Mouse (Mus musculus): ENCODE results near the gene Tbcel. TPM values are rescaled to one million over a fixed set of nuclear protein-coding genes. Genes with fewer than 3 reads are reported as not detected.

The Tbcel gene
- total and polyA plus RNA-seq, 3 experiments: 7.6 to 20.0 (median 18.2) TPM

DNA sequence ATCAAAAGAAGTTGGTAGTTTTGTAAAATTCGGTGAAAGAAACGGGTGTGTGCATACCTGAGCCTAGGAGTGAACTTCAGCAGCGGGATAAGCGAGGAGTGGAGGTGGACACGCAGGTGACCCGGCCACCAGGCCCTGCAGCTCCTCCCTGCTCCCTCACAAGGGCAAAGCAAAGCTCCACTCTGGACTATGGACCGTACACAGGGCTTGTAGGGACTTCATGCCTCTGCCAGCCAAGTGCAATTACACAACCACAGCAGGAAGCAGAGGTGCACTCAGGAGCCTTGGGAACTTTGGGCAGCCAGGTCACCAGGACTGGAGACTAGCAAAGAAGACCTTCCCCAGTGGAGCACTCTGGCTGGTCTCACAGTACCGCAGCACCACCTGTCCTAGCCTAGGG, 50.1 kb downstream of the Tbcel start:
- Histone ChIP-seq H3K27ac (no peak overlapping the region), H3K36me3 (ENCODE audit: control insufficient read depth, insufficient read depth, low read length) (no peaks in the 10 kb centered on the region), H3K27me3 (ENCODE audit: control insufficient read depth, insufficient read depth, low read length) (no peaks in the 10 kb centered on the region), H3K9ac (ENCODE audit: low read depth, low read length) (no peak overlapping the region), H3K4me1 (ENCODE audit: control insufficient read depth, insufficient read depth, low read length) (peaks cover 11% of the 10 kb centered on the region), H3K4me3 (no peak overlapping the region), H3K79me2 (replicated peaks; ENCODE audit: control insufficient read depth, insufficient read depth, low read length) (peaks cover 2% of the 10 kb centered on the region; the same call in 1 of the 2 replicates)
- intact Hi-C loops (cut with DNase I): no loop called here
- 94% methylated on average over 8 of the region's 8 CpGs for WGBS
- no peak for DNase-seq
- TF ChIP-seq CTCF (IDR thresholded peaks at IDR 0.05) (no peak), POLR2A (IDR thresholded peaks at IDR 0.05; ENCODE audit: insufficient read depth, low read depth, low read length) (no peak), EP300 (IDR thresholded peaks at IDR 0.05; ENCODE audit: insufficient read depth, low read depth, low read length) (no peak)

- no peak for TF ChIP-seq CTCF (IDR thresholded peaks at IDR 0.05)
- TF ChIP-seq POLR2A (IDR thresholded peaks at IDR 0.05; ENCODE audit: insufficient read depth, low read depth, low read length): no peak
- TF ChIP-seq EP300 (IDR thresholded peaks at IDR 0.05; ENCODE audit: insufficient read depth, low read depth, low read length): no peak
Observed at GRCm38 (mm10) chr9:42454364-42454763, 53.2 kb downstream of the Tbcel start.

DNA sequence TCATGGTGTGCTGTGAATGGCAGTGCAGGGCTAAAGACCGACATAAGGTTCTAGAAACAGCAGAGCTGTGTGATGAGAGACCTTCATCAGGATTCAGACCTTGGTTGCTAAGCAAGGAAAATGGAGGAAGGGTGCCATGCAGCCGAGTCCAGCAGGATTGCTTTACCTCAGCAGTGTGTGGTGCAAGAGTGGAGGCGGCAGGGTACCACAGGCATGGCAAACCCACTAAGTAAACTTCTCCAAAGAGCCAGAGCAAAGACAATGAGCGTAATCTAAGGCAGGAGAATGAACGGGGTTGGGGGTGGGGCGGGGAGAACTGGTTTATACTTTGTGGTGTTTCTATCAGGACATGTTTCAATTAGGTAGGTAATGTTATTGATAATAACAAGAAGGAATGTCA, 58.6 kb downstream of the Tbcel start:
- Histone ChIP-seq H3K27ac (no peak overlapping the region), H3K79me2 (replicated peaks; ENCODE audit: control insufficient read depth, insufficient read depth, low read length) (no peaks in the 10 kb centered on the region), H3K4me3 (no peak overlapping the region), H3K27me3 (ENCODE audit: control insufficient read depth, insufficient read depth, low read length) (no peaks in the 10 kb centered on the region), H3K9ac (ENCODE audit: low read depth, low read length) (no peak overlapping the region), H3K36me3 (ENCODE audit: control insufficient read depth, insufficient read depth, low read length) (no peaks in the 10 kb centered on the region), H3K4me1 (ENCODE audit: control insufficient read depth, insufficient read depth, low read length) (no peaks in the 10 kb centered on the region)
- 93% methylated on average over 6 of the region's 6 CpGs for WGBS
- DNase-seq: no peak
- intact Hi-C loops (cut with DNase I): no loop called here
- TF ChIP-seq CTCF (IDR thresholded peaks at IDR 0.05): no peak
- TF ChIP-seq POLR2A (IDR thresholded peaks at IDR 0.05; ENCODE audit: insufficient read depth, low read depth, low read length): no peak
- TF ChIP-seq EP300 (IDR thresholded peaks at IDR 0.05; ENCODE audit: insufficient read depth, low read depth, low read length): no peak

More at GRCm38 (mm10) chr9:42454364-42454763, 53.2 kb downstream of the Tbcel start:
- DNase-seq: no peak
- no peak overlapping the region for H3K27ac ChIP-seq
- intact Hi-C loops (cut with DNase I): no loop called here
- peaks cover 4% of the 10 kb centered on the region for H3K4me1 ChIP-seq (ENCODE audit: control insufficient read depth, insufficient read depth, low read length)
- WGBS: 98% methylated on average over 8 of the region's 8 CpGs
- no peak overlapping the region for H3K4me3 ChIP-seq
- no peaks in the 10 kb centered on the region for H3K36me3 ChIP-seq (ENCODE audit: control insufficient read depth, insufficient read depth, low read length)
- H3K79me2 ChIP-seq (replicated peaks; ENCODE audit: control insufficient read depth, insufficient read depth, low read length): no peaks in the 10 kb centered on the region
- H3K27me3 ChIP-seq (ENCODE audit: control insufficient read depth, insufficient read depth, low read length): no peaks in the 10 kb centered on the region
- H3K9ac ChIP-seq (ENCODE audit: low read depth, low read length): no peak overlapping the region

DNA sequence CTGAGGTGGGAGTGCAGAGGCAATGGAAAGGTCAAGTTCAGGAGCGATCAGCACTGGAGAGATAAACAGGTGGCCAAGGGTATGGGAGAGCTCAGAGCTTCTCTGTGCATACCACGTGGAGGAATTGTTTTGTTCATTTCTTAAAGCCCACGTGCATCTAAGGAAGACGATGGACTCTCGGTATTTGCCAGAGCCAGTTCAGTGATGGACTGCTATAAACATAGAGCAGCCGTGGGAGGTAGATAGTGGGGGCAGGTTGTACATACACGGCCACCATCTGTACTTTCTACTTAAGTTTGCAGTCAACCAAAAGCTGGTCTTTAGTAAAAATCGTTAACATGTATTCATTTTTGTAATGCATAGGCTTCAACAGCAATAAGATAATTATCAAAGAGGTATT, 65.5 kb downstream of the Tbcel start:
- DNase-seq: no peak
- Histone ChIP-seq H3K27ac (no peak overlapping the region), H3K27me3 (ENCODE audit: control insufficient read depth, insufficient read depth, low read length) (no peaks in the 10 kb centered on the region), H3K9ac (ENCODE audit: low read depth, low read length) (no peak overlapping the region), H3K4me3 (no peak overlapping the region), H3K36me3 (ENCODE audit: control insufficient read depth, insufficient read depth, low read length) (no peaks in the 10 kb centered on the region; the same call in 1 of the 2 replicates), H3K79me2 (replicated peaks; ENCODE audit: control insufficient read depth, insufficient read depth, low read length) (no peaks in the 10 kb centered on the region), H3K4me1 (ENCODE audit: control insufficient read depth, insufficient read depth, low read length) (no peaks in the 10 kb centered on the region)
- intact Hi-C loops (cut with DNase I): no loop called here
- WGBS: 93% methylated on average over 8 of the region's 8 CpGs
- TF ChIP-seq CTCF (IDR thresholded peaks at IDR 0.05) (no peak), EP300 (IDR thresholded peaks at IDR 0.05; ENCODE audit: insufficient read depth, low read depth, low read length) (no peak), POLR2A (IDR thresholded peaks at IDR 0.05; ENCODE audit: insufficient read depth, low read depth, low read length) (no peak)

- WGBS: 99% methylated on average over 2 of the region's 2 CpGs
- H3K9ac ChIP-seq (ENCODE audit: low read depth, low read length): no peak overlapping the region
- TF ChIP-seq EP300 (IDR thresholded peaks at IDR 0.05; ENCODE audit: insufficient read depth, low read depth, low read length) (no peak), POLR2A (IDR thresholded peaks at IDR 0.05; ENCODE audit: insufficient read depth, low read depth, low read length) (no peak), CTCF (IDR thresholded peaks at IDR 0.05) (no peak)
Observed at GRCm38 (mm10) chr9:42441234-42441633, 66.4 kb downstream of the Tbcel start.

DNA sequence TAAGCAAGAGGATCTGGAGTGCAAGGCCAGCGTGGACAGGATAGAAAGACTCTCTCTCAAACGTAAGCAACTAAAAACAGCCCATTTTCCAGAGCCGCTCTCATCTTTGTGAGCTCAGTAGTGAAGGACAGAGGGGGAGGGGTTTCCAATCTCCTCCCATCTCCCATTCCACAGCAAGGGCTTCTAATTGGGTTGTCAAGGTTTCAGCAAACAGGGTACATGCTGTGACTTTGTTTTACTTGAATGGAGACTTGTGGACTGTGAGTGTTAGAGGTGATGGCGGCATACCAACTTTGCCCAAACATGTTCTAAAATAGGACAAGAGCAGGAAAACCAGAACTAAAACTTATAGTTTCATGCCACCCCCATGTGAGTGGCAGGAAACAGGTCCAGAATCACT, 68.2 kb downstream of the Tbcel start:
- no peaks in the 10 kb centered on the region for H3K79me2 ChIP-seq (replicated peaks; ENCODE audit: control insufficient read depth, insufficient read depth, low read length)
- no peak for TF ChIP-seq CTCF (IDR thresholded peaks at IDR 0.05)
- no peak for TF ChIP-seq POLR2A (IDR thresholded peaks at IDR 0.05; ENCODE audit: insufficient read depth, low read depth, low read length)
- TF ChIP-seq EP300 (IDR thresholded peaks at IDR 0.05; ENCODE audit: insufficient read depth, low read depth, low read length): no peak
- no peak overlapping the region for H3K27ac ChIP-seq
- no peak for DNase-seq
- no peaks in the 10 kb centered on the region for H3K27me3 ChIP-seq (ENCODE audit: control insufficient read depth, insufficient read depth, low read length)
- 76% methylated on average over 4 of the region's 4 CpGs for WGBS
- H3K4me1 ChIP-seq (ENCODE audit: control insufficient read depth, insufficient read depth, low read length): no peaks in the 10 kb centered on the region
- H3K36me3 ChIP-seq (ENCODE audit: control insufficient read depth, insufficient read depth, low read length): no peaks in the 10 kb centered on the region; the same call in 1 of the 2 replicates
- no peak overlapping the region for H3K9ac ChIP-seq (ENCODE audit: low read depth, low read length)
- H3K4me3 ChIP-seq: no peak overlapping the region
- intact Hi-C loops (cut with DNase I): no loop called here

More at GRCm38 (mm10) chr9:42441234-42441633, 66.4 kb downstream of the Tbcel start:
- no peak overlapping the region for H3K27ac ChIP-seq
- H3K4me1 ChIP-seq (ENCODE audit: control insufficient read depth, insufficient read depth, low read length): no peaks in the 10 kb centered on the region
- no peaks in the 10 kb centered on the region; the same call in 1 of the 2 replicates for H3K36me3 ChIP-seq (ENCODE audit: control insufficient read depth, insufficient read depth, low read length)
- H3K79me2 ChIP-seq (replicated peaks; ENCODE audit: control insufficient read depth, insufficient read depth, low read length): no peaks in the 10 kb centered on the region
- DNase-seq: no peak
- intact Hi-C loops (cut with DNase I): no loop called here
- no peaks in the 10 kb centered on the region for H3K27me3 ChIP-seq (ENCODE audit: control insufficient read depth, insufficient read depth, low read length)
- no peak overlapping the region for H3K4me3 ChIP-seq
